Mouse (Mus musculus): ENCODE measurements around the gene Elavl3. TPM values are rescaled to one million over a fixed set of nuclear protein-coding genes. Genes with fewer than 3 reads are reported as not detected.

The Elavl3 gene
- polyA plus RNA-seq, 1 experiment from 2014 or later: 0.12 TPM

DNA sequence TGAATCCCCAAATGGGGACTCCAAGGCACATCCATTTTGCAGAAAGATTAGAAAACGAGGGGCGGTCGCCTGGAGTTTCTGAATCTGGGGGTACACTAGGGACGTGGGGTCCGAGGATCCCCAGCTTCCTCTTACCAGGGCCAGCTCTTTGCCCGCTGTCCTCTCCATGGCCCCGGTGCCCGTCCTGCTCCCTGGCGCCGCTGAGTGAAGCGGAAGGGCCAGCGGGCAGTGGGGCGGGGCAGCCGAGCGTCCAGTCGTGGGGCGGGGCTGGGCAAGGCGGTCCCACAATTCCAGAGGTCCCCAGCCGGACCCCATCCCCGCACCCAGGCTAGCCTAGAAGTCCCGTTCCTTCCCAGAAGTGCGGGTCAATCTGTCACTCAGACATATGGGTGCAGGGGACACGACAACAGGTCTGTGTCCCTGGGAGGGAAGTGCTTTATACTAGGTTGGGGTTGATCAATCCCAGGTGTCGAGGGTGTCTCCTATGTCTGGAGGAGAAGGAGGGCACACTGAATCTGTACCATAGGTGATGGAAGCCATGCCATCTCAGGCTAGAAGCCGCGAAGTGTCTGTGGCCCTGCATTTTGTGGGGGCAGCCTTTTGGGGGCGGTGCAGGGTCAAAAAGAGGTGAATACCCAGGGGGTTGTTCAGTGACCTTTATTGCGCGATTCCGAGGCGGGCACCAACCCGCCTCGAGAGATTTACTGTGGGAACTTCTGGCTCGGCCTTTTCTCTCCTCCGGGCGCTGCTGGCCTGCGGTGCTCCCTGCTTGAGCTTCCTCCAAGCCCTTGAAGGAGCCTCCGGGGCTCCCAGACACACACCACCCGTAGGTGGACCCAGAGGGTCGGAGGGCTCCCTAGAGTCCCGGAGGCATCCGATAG, 62.4 kb downstream of the Elavl3 start, which contains the start of gene Rgl3:
Gene Rgl3 (minus strand): TSS at position 217 of the 881 bp plus-strand sequence.
- ATAC-seq (replicated peaks; ENCODE audit: low FRiP score, low read depth) (peak; percentile 68), DNase-seq (ENCODE audit: low spot score) (peak; percentile 62)
- Histone ChIP-seq H3K27ac (peak within 1 kb of the TSS; percentile 66), H3K4me2 (ENCODE audit: low read length) (peak within 1 kb of the TSS; percentile 90), H3K9me3 (replicated peaks; ENCODE audit: low read length) (no peaks in the 10 kb centered on the region), H3K36me3 (ENCODE audit: insufficient read depth, low read length) (no peaks in the 10 kb centered on the region), H3K4me3 (replicated peaks; ENCODE audit: low read depth, low read length) (peak within 1 kb of the TSS; percentile 59), H3K27me3 (ENCODE audit: insufficient read depth, low read length) (peaks cover 23% of the 10 kb centered on the region), H3K9ac (ENCODE audit: low read depth, low read length) (peak within 1 kb of the TSS; percentile 59), H3K4me1 (replicated peaks; ENCODE audit: insufficient read depth, low read length) (peaks cover 12% of the 10 kb centered on the region)
- no peak; the same call in 1 of the 2 replicates for TF ChIP-seq CTCF (IDR thresholded peaks at IDR 0.05; ENCODE audit: low read depth)
- under 1% methylated on average over 42 of the region's 42 CpGs for WGBS

- Histone ChIP-seq H3K9ac (ENCODE audit: low read depth, low read length) (peak overlapping the region; percentile 59), H3K27ac (peak overlapping the region; percentile 66), H3K4me2 (ENCODE audit: low read length) (peak overlapping the region; percentile 90), H3K9me3 (replicated peaks; ENCODE audit: low read length) (no peaks in the 10 kb centered on the region), H3K4me1 (replicated peaks; ENCODE audit: insufficient read depth, low read length) (peaks cover 12% of the 10 kb centered on the region), H3K27me3 (ENCODE audit: insufficient read depth, low read length) (peaks cover 23% of the 10 kb centered on the region), H3K36me3 (ENCODE audit: insufficient read depth, low read length) (no peaks in the 10 kb centered on the region), H3K4me3 (replicated peaks; ENCODE audit: low read depth, low read length) (peak overlapping the region; percentile 59)
- peak; percentile 76 for ATAC-seq (replicated peaks; ENCODE audit: low FRiP score, low read depth)
- under 1% methylated on average over 32 of the region's 32 CpGs for WGBS
- DNase-seq (ENCODE audit: low spot score): peak; percentile 49
- 0 out of 2 replicates have a peak, but pooled peaks have one; percentile 6 for TF ChIP-seq CTCF (IDR thresholded peaks at IDR 0.05; ENCODE audit: low read depth)
Measured at GRCm38 (mm10) chr9:21988421-21989101, 63.3 kb downstream of the Elavl3 start.

GRCm38 (mm10) chr9:21987592-21988342, 64.1 kb downstream of the Elavl3 start:
- Histone ChIP-seq H3K4me2 (ENCODE audit: low read length) (peak overlapping the region; percentile 90), H3K4me3 (replicated peaks; ENCODE audit: low read depth, low read length) (peak overlapping the region; percentile 59), H3K27me3 (ENCODE audit: insufficient read depth, low read length) (peaks cover 23% of the 10 kb centered on the region), H3K27ac (no peak overlapping the region), H3K9me3 (replicated peaks; ENCODE audit: low read length) (no peaks in the 10 kb centered on the region), H3K36me3 (ENCODE audit: insufficient read depth, low read length) (no peaks in the 10 kb centered on the region), H3K4me1 (replicated peaks; ENCODE audit: insufficient read depth, low read length) (peaks cover 12% of the 10 kb centered on the region), H3K9ac (ENCODE audit: low read depth, low read length) (peak overlapping the region; percentile 59; the same call in 1 of the 2 replicates)
- WGBS: 11% methylated on average over 36 of the region's 36 CpGs
- TF ChIP-seq CTCF (IDR thresholded peaks at IDR 0.05; ENCODE audit: low read depth): no peak
- ATAC-seq (replicated peaks; ENCODE audit: low FRiP score, low read depth): no peak
- no peak for DNase-seq (ENCODE audit: low spot score)

DNA sequence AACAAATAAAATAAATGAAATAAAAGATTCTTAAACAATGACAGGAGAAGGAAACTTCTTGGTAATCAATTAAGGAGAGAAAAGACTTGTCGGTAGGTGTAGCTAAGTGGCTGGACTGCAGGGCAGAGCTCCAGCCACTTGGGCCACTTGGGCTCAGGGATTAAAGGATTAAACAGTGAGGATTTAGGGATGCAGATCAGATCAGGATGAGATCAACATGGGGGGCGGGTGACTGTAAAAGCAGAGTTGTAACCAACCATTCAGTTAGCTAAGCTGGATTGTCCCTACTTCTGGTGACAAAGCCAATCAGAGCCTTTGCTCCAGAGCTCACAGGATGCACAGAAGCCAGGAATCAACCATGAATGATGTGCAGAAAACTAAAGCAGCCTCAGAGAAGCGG, 67.9 kb downstream of the Elavl3 start:
- H3K36me3 ChIP-seq (ENCODE audit: insufficient read depth, low read length): peaks cover 12% of the 10 kb centered on the region; the same call in 1 of the 2 replicates
- peaks cover 8% of the 10 kb centered on the region; the same call in 1 of the 2 replicates for H3K27me3 ChIP-seq (ENCODE audit: insufficient read depth, low read length)
- no peak overlapping the region for H3K4me3 ChIP-seq (replicated peaks; ENCODE audit: low read depth, low read length)
- WGBS: 41% methylated on average over 3 of the region's 3 CpGs
- no peak overlapping the region for H3K27ac ChIP-seq
- no peak overlapping the region for H3K9ac ChIP-seq (ENCODE audit: low read depth, low read length)
- no peaks in the 10 kb centered on the region for H3K9me3 ChIP-seq (replicated peaks; ENCODE audit: low read length)
- no peak overlapping the region for H3K4me2 ChIP-seq (ENCODE audit: low read length)
- no peak for TF ChIP-seq CTCF (IDR thresholded peaks at IDR 0.05; ENCODE audit: low read depth)
- ATAC-seq (replicated peaks; ENCODE audit: low FRiP score, low read depth) (no peak), DNase-seq (ENCODE audit: low spot score) (no peak)
- peaks cover 4% of the 10 kb centered on the region for H3K4me1 ChIP-seq (replicated peaks; ENCODE audit: insufficient read depth, low read length)

GRCm38 (mm10) chr9:21978398-21979128, 73.3 kb downstream of the Elavl3 start:
- peaks cover 22% of the 10 kb centered on the region; the same call in 1 of the 2 replicates for H3K36me3 ChIP-seq (ENCODE audit: insufficient read depth, low read length)
- 73% methylated on average over 4 of the region's 4 CpGs for WGBS
- H3K27me3 ChIP-seq (ENCODE audit: insufficient read depth, low read length): no peaks in the 10 kb centered on the region
- H3K4me1 ChIP-seq (replicated peaks; ENCODE audit: insufficient read depth, low read length): no peaks in the 10 kb centered on the region
- no peaks in the 10 kb centered on the region for H3K9me3 ChIP-seq (replicated peaks; ENCODE audit: low read length)
- no peak overlapping the region for H3K4me2 ChIP-seq (ENCODE audit: low read length)
- peak; percentile 72; the same call in 1 of the 2 replicates for ATAC-seq (replicated peaks; ENCODE audit: low FRiP score, low read depth)
- H3K27ac ChIP-seq: no peak overlapping the region
- no peak overlapping the region for H3K9ac ChIP-seq (ENCODE audit: low read depth, low read length)
- H3K4me3 ChIP-seq (replicated peaks; ENCODE audit: low read depth, low read length): no peak overlapping the region
- no peak; the same call in 1 of the 2 replicates for TF ChIP-seq CTCF (IDR thresholded peaks at IDR 0.05; ENCODE audit: low read depth)
- DNase-seq (ENCODE audit: low spot score): no peak
